Mouse (Mus musculus) kidney, adult 9 months (tissue): Measurements from ENCODE around the gene Nr2c1.

ENCODE experiments used
- DNase-seq: peaks from one replicate; pipeline ENCODE4 v3.0.0; 2022

Gene Nr2c1

GRCm38 (mm10) chr10:94147756-94148531 is at the start of gene Nr2c1:
Nr2c1 (plus strand) TSS chr10:94148023.
- peak; percentile 93 for DNase-seq

- DNase-seq, result no peak
Measured at GRCm38 (mm10) chr10:94098100-94098499, 49.7 kb upstream of the Nr2c1 start.

GRCm38 (mm10) chr10:94105498-94105897 is 42.3 kb upstream of the Nr2c1 start:
- no peak for DNase-seq

GRCm38 (mm10) chr10:94107168-94107567 is 40.7 kb upstream of the Nr2c1 start:
- DNase-seq, result peak; percentile 72

GRCm38 (mm10) chr10:94107607-94108006 is 40.2 kb upstream of the Nr2c1 start:
- no peak for DNase-seq

GRCm38 (mm10) chr10:94108791-94109190 is 39.0 kb upstream of the Nr2c1 start:
- DNase-seq, result no peak

- no peak for DNase-seq
Measured at GRCm38 (mm10) chr10:94110834-94111754, 36.7 kb upstream of the Nr2c1 start.

GRCm38 (mm10) chr10:94112207-94112606 is 35.6 kb upstream of the Nr2c1 start:
- no peak for DNase-seq

GRCm38 (mm10) chr10:94115893-94116599 is 31.8 kb upstream of the Nr2c1 start:
- peak; percentile 88 for DNase-seq

GRCm38 (mm10) chr10:94116781-94117340 is 31.0 kb upstream of the Nr2c1 start:
- DNase-seq, result no peak

GRCm38 (mm10) chr10:94117916-94118315 is 29.9 kb upstream of the Nr2c1 start:
- DNase-seq, result no peak

- DNase-seq, result no peak
Measured at GRCm38 (mm10) chr10:94118993-94119392, 28.8 kb upstream of the Nr2c1 start.

- no peak for DNase-seq
Measured at GRCm38 (mm10) chr10:94120676-94121075, 27.1 kb upstream of the Nr2c1 start.

GRCm38 (mm10) chr10:94122595-94122994 is 25.2 kb upstream of the Nr2c1 start:
- no peak for DNase-seq

- DNase-seq, result no peak
Measured at GRCm38 (mm10) chr10:94123581-94123980, 24.2 kb upstream of the Nr2c1 start.

GRCm38 (mm10) chr10:94124376-94124775 is 23.4 kb upstream of the Nr2c1 start:
- DNase-seq, result no peak

- DNase-seq, result no peak
Measured at GRCm38 (mm10) chr10:94129680-94130119, 18.1 kb upstream of the Nr2c1 start.

GRCm38 (mm10) chr10:94133081-94133480 is 14.7 kb upstream of the Nr2c1 start:
- no peak for DNase-seq

- no peak for DNase-seq
Measured at GRCm38 (mm10) chr10:94133674-94134073, 14.1 kb upstream of the Nr2c1 start.

- DNase-seq, result no peak
Measured at GRCm38 (mm10) chr10:94134535-94135390, 13.1 kb upstream of the Nr2c1 start.

GRCm38 (mm10) chr10:94138890-94139482 is 8.8 kb upstream of the Nr2c1 start:
- no peak for DNase-seq
